Mouse (Mus musculus) telencephalon, adult 2 months (tissue): ENCODE data around the gene Mmel1.
A peak's percentile ranks its signal among the peaks of the same experiment; 100 is the strongest.

Experiments
- DNase-seq: peaks from one replicate; pipeline ENCODE4 v3.0.0-alpha.2; 2011; ENCODE audit warnings: low read depth, low spot score

Gene Mmel1

GRCm38 (mm10) chr4:154864271-154864771 is 5.1 kb upstream of the Mmel1 start:
- DNase-seq: peak; percentile 81

GRCm38 (mm10) chr4:154864961-154865760 is 4.2 kb upstream of the Mmel1 start:
- no peak for DNase-seq

- DNase-seq: no peak
Measured at GRCm38 (mm10) chr4:154866391-154866790, 3.0 kb upstream of the Mmel1 start.

- no peak for DNase-seq
Measured at GRCm38 (mm10) chr4:154867257-154867656, 2.1 kb upstream of the Mmel1 start.

GRCm38 (mm10) chr4:154870721-154871120 is 1.3 kb downstream of the Mmel1 start:
- DNase-seq: no peak

GRCm38 (mm10) chr4:154871757-154872251 is 2.4 kb downstream of the Mmel1 start:
- DNase-seq: no peak

GRCm38 (mm10) chr4:154873186-154873585 is 3.8 kb downstream of the Mmel1 start:
- DNase-seq: no peak

- DNase-seq: peak; percentile 92
Measured at GRCm38 (mm10) chr4:154877864-154878548, 8.6 kb downstream of the Mmel1 start.

- DNase-seq: no peak
Measured at GRCm38 (mm10) chr4:154880730-154881129, 11.3 kb downstream of the Mmel1 start.

GRCm38 (mm10) chr4:154882014-154882659 is 12.8 kb downstream of the Mmel1 start:
- no peak for DNase-seq

- DNase-seq: no peak
Measured at GRCm38 (mm10) chr4:154885416-154885815, 16.0 kb downstream of the Mmel1 start.

GRCm38 (mm10) chr4:154886876-154887592 is 17.6 kb downstream of the Mmel1 start:
- no peak for DNase-seq

- DNase-seq: no peak
Measured at GRCm38 (mm10) chr4:154887593-154888250, 18.3 kb downstream of the Mmel1 start.

- DNase-seq: no peak
Measured at GRCm38 (mm10) chr4:154890887-154891286, 21.5 kb downstream of the Mmel1 start.

GRCm38 (mm10) chr4:154895549-154895948 is 26.2 kb downstream of the Mmel1 start:
- no peak for DNase-seq

- no peak for DNase-seq
Measured at GRCm38 (mm10) chr4:154897676-154898465, 28.5 kb downstream of the Mmel1 start.

- DNase-seq: peak; percentile 95
Measured at GRCm38 (mm10) chr4:154898506-154899446, 29.4 kb downstream of the Mmel1 start, which contains the start of gene Fam213b. TSS of gene Fam213b (minus strand) at chr4:154899135.

- no peak for DNase-seq
Measured at GRCm38 (mm10) chr4:154902371-154902770, 33.0 kb downstream of the Mmel1 start.
